Mouse (Mus musculus): ENCODE data around the gene Tchp.

The Tchp gene

GRCm38 (mm10) chr5:114698044-114698746, 9.4 kb upstream of the Tchp start:
- peak; percentile 96 for DNase-seq

- peak; percentile 44 for DNase-seq
Measured at GRCm38 (mm10) chr5:114699015-114699414, 8.5 kb upstream of the Tchp start.

GRCm38 (mm10) chr5:114702403-114703392, 4.9 kb upstream of the Tchp start:
- DNase-seq: peak; percentile 36

GRCm38 (mm10) chr5:114708491-114708890, 931 bp downstream of the Tchp start:
- peak; percentile 72 for DNase-seq

DNA sequence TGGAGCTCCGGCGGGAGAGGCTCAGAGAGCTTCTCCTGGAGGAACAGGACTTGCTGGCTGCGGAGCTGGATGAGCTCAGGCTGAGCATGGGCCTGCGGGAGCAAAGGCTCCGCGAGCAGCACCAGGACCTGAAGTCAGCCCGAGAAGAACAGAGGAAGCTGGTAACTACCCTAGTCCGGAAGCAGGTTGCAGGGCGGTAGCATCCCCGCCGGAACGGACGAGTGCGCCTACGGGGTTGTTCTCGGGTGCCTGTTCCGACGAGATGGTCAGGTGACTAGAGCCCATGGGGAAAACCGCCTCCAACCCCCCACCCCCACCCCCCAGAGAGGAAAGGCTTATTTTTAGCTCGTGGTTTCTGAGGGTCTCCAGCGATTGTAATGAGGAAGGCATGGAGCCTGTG, 1.8 kb downstream of the Tchp start:
- no peak for DNase-seq

DNA sequence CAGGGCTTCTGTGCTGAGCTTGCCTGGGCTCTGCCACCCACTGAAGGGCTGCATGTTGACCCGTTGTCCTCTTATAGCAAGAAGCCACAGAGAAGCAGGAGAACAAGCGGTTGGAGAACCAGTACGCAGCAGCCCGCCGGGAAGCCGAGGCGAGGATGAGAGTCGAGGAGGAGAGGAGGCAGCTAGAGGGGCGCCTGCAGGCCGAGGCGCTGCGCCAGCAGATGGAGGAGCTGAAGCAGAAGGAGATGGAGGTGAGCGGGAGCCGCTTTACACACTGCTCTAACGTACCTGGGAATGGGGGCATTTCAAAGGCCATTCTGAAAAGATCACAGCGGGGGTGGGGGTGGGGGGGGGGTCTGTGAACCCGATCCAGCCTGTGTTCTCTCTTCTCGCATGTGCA, 7.0 kb downstream of the Tchp start:
- no peak for DNase-seq

GRCm38 (mm10) chr5:114717292-114717691, 9.7 kb downstream of the Tchp start:
- no peak for DNase-seq

DNA sequence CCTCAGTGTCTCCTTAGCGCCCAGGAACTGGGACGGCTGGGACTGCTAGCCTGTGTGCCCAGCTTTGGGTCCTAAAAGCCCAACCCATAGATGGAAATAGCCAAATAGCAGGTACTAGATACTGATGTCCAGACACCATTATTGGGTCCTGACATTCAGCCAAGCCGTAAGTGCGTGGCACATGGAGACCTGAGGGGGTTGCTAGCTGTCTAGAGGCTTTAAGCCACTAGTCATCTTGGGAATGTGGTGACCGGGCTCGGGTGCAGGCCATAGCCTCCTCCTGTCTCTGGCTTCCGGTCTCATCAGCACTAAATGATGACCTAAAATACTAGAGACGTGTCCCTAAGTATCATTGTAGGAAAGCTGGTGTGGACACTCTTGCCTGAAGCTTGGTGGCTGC, 10.4 kb downstream of the Tchp start:
- DNase-seq: no peak

GRCm38 (mm10) chr5:114718483-114718882, 10.9 kb downstream of the Tchp start:
- peak; percentile 93 for DNase-seq

DNA sequence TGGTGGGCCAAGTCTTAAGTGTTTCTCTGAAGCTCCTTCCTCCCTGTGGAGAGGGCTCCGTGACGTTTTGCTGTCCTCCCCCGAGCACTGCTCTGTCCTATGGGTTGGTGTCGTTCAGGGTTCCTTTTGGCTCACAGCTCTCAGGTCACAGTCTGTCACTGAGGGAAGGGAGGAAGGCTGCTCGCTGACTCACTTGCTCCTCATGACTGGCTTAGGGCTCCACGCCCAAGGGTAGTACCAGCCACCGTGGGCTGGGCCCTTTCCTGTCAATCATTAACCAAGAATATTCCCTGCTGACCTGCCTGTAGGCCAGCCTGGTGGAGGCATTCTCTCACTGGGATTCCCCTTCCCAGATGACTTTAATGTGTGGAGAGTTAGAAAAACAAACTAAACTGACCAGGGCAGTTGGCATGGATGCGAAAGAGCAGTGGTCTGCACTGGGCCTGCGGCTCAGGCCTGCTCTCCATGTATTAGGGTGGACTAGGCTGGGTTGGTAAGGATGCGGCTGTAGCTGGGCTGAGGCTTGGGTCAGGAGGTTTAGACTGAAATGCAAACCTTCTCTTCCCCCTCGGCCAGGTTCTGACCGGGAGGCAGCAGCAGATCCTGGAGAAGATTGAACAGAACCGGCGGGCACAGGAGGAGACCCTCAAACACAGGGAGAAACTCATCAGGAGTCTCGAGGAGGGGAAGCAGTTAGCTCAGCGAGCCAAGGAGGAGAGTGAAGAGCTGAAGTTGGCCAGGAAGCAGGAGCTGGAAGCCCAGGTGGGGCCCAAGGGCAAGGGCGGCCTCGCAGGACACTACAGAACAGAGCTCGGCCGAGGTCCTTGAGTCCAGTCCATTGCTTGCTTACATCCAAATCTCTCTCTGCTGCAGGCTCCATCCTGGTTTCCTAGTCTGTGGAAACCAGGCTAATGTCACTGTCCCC, 11.7 kb downstream of the Tchp start:
- DNase-seq: peak; percentile 83

DNA sequence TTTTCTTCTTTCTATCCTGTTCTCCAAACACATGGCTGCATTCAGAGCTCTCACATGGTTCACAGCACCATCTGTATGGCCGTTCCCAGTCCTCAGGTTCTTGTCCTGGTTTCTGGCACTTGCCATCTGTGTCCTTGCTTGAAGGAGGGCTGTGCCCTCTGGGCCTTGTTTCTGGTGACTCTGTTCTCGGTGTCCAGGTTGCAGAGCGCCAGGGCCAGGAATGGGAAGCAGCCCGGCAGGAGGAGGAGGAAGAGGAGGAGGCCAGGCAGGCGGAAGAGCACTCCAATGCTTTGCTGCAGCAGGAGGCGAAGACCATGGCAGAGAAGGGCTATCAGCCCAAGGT, 12.3 kb downstream of the Tchp start:
- no peak for DNase-seq

GRCm38 (mm10) chr5:114720784-114721183, 13.2 kb downstream of the Tchp start:
- no peak for DNase-seq

GRCm38 (mm10) chr5:114721969-114722368, 14.4 kb downstream of the Tchp start:
- no peak for DNase-seq

DNA sequence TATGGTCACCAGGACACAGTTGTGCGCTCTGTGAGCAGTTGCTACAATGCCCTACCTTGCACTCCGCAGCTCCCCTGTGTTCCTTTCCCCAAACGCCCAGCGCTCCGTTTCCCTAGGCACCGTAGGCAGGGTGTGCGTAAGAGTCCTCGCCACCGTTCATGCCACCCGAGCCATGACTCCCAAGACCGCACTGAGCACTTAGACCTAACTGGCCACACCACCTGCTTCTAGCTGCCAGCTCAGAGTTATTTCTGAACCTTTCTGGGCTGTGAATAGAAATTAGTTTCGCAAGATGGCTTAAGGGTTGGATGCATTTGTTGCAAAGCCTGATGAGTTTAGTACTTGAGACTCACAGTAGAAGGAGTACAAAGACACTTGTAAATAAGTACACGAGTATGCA, 15.3 kb downstream of the Tchp start:
- no peak for DNase-seq

GRCm38 (mm10) chr5:114728160-114728559, 20.6 kb downstream of the Tchp start:
- DNase-seq: no peak

GRCm38 (mm10) chr5:114730129-114730528, 22.6 kb downstream of the Tchp start:
- DNase-seq: no peak

- DNase-seq: no peak
Measured at GRCm38 (mm10) chr5:114731498-114731897, 23.9 kb downstream of the Tchp start.

DNA sequence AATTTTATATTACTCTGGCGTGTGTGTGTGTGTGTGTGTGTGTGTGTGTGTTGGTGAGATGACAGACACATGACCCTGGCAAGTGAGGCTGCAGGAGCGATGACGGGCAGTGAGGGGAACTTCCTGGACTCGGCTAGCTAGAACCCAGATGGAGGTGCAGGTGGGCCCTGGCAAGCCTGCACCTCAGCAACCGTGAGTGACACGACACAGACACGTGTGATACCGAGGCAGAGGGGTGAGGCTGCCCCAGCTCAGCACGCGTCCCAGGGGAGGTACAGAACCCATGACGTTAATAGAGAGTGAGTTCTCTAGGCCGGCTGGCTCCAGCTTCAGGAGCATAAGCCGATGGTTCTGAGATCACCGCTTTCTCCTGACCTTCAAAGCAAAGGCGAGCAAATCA, 24.4 kb downstream of the Tchp start:
- no peak for DNase-seq

- DNase-seq: no peak
Measured at GRCm38 (mm10) chr5:114733606-114734005, 26.0 kb downstream of the Tchp start.

GRCm38 (mm10) chr5:114737090-114737887, 29.7 kb downstream of the Tchp start:
- DNase-seq: peak; percentile 69

DNA sequence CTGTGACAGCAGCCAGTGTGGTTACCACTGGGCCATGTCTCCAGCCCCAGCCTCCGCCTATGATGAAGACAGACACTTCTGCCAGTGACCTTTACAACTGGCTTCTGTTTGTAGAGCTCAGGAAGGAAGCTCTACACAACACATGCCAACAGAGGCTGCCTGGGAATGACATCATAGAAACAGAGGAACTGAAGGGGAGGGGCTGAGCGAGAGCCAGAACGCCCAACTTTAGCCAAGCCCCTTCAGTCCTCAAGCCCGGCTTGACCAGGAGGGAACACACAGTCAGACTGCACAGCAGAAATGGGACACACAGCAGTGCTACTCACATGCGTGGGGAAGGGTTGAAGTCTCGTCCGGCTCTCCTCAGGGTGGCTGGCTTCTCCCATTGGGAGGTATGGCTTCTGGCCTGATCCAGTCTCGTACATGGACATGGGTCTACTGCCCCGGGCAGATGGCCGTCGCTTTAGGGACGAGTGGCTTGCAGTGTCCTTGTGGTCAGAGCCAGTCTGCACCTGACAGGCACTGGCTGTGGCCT, 31.2 kb downstream of the Tchp start:
- peak; percentile 68 for DNase-seq

DNA sequence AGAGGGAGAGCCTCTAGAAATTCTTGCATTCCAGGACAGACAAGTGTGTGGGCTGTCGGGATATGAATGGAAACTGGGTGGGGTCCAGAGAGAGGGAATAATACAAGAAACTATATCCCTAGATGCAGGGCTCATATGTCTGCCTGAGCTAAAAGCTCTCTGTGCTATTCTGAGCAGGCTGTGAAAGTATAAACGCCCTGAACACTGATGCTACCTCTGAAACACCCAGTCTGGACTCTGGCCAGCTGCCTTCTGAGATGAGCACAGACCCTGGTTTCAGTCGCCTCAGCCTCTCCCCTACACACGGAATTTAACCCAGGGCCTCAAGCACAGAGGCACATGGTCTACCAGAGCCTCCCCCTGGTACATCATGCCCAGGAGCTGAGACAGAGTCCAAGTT, 33.0 kb downstream of the Tchp start:
- DNase-seq: no peak

All from cerebellum, adult 9-10 months (tissue).